Mouse (Mus musculus) hindbrain, embryonic 11.5 days (tissue): ENCODE data around the gene Pex11g. TPM values are rescaled to one million over a fixed set of nuclear protein-coding genes. Genes with fewer than 3 reads are reported as not detected.

Source experiments
- ATAC-seq: fragments of 200-750 bp; cut with Nextera tagmentation; 2 replicates; pipeline ENCODE4 v1.8.0; 2017; ENCODE audit warnings: mild to moderate bottlenecking, moderate TSS enrichment, moderate library complexity; ENCODE audit not compliant: low FRiP score
- DNase-seq: peaks from one replicate; pipeline ENCODE4 v3.0.0-alpha.2; 2015; ENCODE audit warnings: low spot score
- H3K27ac ChIP-seq: fragments of 300-500 bp; sonication (generic); 2 replicates; pipeline ENCODE4 v1.5.1; 2014; ENCODE audit warnings: mild to moderate bottlenecking, low read depth, low read length
- H3K27me3 ChIP-seq: fragments of 300-500 bp; sonication (generic); 2 replicates; pipeline ENCODE4 v1.6.1; 2014; ENCODE audit warnings: mild to moderate bottlenecking, low read length, moderate library complexity, mixed read lengths; ENCODE audit not compliant: control insufficient read depth, insufficient read depth
- H3K36me3 ChIP-seq: fragments of 300-500 bp; sonication (generic); 2 replicates; pipeline ENCODE4 v1.6.1; 2014; ENCODE audit warnings: mild to moderate bottlenecking, low read length, moderate library complexity, mixed read lengths; ENCODE audit not compliant: control insufficient read depth, insufficient read depth
- H3K4me1 ChIP-seq: fragments of 300-500 bp; sonication (generic); replicated peaks from 2 replicates; pipeline ENCODE4 v1.6.1; 2014; ENCODE audit warnings: low read length, mixed read lengths; ENCODE audit not compliant: control insufficient read depth, insufficient read depth
- H3K4me2 ChIP-seq: fragments of 300-500 bp; sonication (generic); replicated peaks from 2 replicates; pipeline ENCODE4 v1.6.1; 2014; ENCODE audit warnings: mild to moderate bottlenecking, low read depth, low read length
- H3K4me3 ChIP-seq: fragments of 300-500 bp; sonication (generic); 2 replicates; pipeline ENCODE4 v1.5.1; 2014; ENCODE audit warnings: low read depth, low read length
- H3K9ac ChIP-seq: fragments of 300-500 bp; sonication (generic); 2 replicates; pipeline ENCODE4 v1.6.1; 2014; ENCODE audit warnings: low read depth, low read length
- H3K9me3 ChIP-seq: fragments of 300-500 bp; sonication (generic); 2 replicates; pipeline ENCODE4 v1.6.1; 2016; ENCODE audit warnings: low read length; ENCODE audit not compliant: control insufficient read depth
- WGBS: fragments of 180-500 bp; shearing (Covaris S2); extraction: QIAGEN DNeasy Blood & Tissue Kit; methylation state at CpG from one replicate; pipeline ENCODE4 v1.1.7; 2014; 5-methylcytosine and 5-hydroxymethylcytosine counted together
- polyA plus RNA-seq: library from polyadenylated mRNA; unstranded; fragments of >200 nt; fragmentation: Nextera tagmentation; extraction: Ambion mirVana; gene quantifications from 2 replicates; pipeline ENCODE4 v1.2.1, GENCODE M21; 2014

Gene Pex11g
- polyA plus RNA-seq, 1 experiment from 2014 or later = 2.4 TPM

DNA sequence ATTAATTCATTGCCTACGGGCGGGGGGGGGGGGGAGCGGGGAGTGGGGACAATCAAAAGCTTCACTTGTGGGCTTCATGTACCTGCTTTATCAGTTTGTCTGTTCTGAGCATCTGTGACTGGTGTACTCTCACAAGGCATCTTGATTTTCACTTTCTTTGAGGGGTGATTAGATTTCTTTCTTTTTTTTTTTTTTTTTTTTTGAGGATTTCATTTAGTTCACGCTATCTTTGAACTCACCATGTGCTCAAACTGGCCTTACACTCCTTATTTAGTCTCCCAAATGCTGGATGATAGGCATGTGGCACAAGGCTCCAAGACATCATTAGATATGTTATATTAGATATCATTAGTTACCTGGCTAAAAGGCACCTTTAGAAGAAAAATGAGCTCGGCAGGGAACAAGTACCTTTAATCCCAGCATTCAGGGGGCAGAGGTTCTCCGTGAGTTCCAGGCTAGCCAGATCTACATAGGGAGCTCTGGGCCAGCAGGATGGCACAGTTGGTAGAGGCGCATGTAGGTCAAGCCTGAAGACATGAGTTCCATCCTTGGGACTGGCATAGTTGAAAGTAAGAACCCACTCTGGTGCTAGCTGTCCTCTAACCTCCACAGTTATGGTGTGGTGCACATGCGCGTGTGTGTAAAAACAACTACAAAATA, 536 bp upstream of the Pex11g start:
- Histone ChIP-seq H3K27me3 (no peaks in the 10 kb centered on the region), H3K4me3 (peak overlapping the region; percentile 43), H3K4me1 (no peaks in the 10 kb centered on the region), H3K9me3 (no peaks in the 10 kb centered on the region), H3K36me3 (no peaks in the 10 kb centered on the region), H3K27ac (peak overlapping the region; percentile 79), H3K4me2 (peak overlapping the region; percentile 58), H3K9ac (peak overlapping the region; percentile 72)
- DNase-seq = peak; percentile 37
- no peak for ATAC-seq
- WGBS = 53% methylated on average over 9 of the region's 9 CpGs

- peak; percentile 61 for DNase-seq
- Histone ChIP-seq H3K27me3 (no peaks in the 10 kb centered on the region), H3K4me3 (no peak overlapping the region), H3K27ac (no peak overlapping the region), H3K9me3 (no peaks in the 10 kb centered on the region), H3K36me3 (no peaks in the 10 kb centered on the region), H3K9ac (no peak overlapping the region), H3K4me1 (no peaks in the 10 kb centered on the region), H3K4me2 (no peak overlapping the region)
- WGBS = 63% methylated on average over 5 of the region's 5 CpGs
- ATAC-seq = no peak
These were observed 3.2 kb downstream of the Pex11g start for GRCm38 (mm10) chr8:3464309-3464708.

DNA sequence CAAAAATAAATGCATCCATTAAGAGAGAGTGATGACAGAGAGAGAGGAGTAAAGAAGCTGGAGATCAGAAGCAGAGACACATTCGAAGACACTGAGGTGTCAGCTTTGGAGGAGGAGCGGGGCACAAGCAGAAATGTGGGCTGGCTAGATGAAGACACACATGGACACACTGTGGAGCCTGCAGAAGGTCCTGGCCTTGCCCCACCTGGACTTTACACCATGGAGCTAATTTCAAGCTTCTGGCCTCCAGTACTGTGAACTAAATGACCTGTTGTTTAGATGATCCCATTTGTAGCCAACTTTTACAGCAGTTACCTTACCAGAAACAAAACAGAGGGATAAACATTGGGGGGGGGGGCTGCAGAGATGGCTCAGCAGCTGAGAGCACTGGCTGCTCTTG, 4.2 kb downstream of the Pex11g start:
- Histone ChIP-seq H3K4me2 (no peak overlapping the region), H3K4me3 (no peak overlapping the region), H3K4me1 (no peaks in the 10 kb centered on the region), H3K9ac (no peak overlapping the region), H3K27ac (no peak overlapping the region), H3K27me3 (no peaks in the 10 kb centered on the region), H3K9me3 (no peaks in the 10 kb centered on the region), H3K36me3 (no peaks in the 10 kb centered on the region)
- ATAC-seq = no peak
- 87% methylated on average over 2 of the region's 2 CpGs for WGBS
- no peak for DNase-seq

GRCm38 (mm10) chr8:3451992-3452391, 15.5 kb downstream of the Pex11g start:
- no peak for ATAC-seq
- no peaks in the 10 kb centered on the region for H3K9me3 ChIP-seq
- H3K4me3 ChIP-seq = no peak overlapping the region
- H3K27me3 ChIP-seq = no peaks in the 10 kb centered on the region
- H3K4me2 ChIP-seq = no peak overlapping the region
- no peaks in the 10 kb centered on the region for H3K4me1 ChIP-seq
- H3K36me3 ChIP-seq = peaks cover 9% of the 10 kb centered on the region
- no peak overlapping the region for H3K27ac ChIP-seq
- H3K9ac ChIP-seq = no peak overlapping the region
- WGBS = 97% methylated on average over 25 of the region's 25 CpGs
- no peak for DNase-seq

- Histone ChIP-seq H3K4me1 (no peaks in the 10 kb centered on the region), H3K27me3 (no peaks in the 10 kb centered on the region), H3K9ac (no peak overlapping the region), H3K27ac (no peak overlapping the region), H3K4me2 (no peak overlapping the region), H3K9me3 (no peaks in the 10 kb centered on the region), H3K36me3 (peaks cover 12% of the 10 kb centered on the region), H3K4me3 (no peak overlapping the region)
- 32% methylated on average over 5 of the region's 5 CpGs for WGBS
- ATAC-seq (peak; percentile 66), DNase-seq (peak; percentile 82)
These were observed 16.8 kb downstream of the Pex11g start for GRCm38 (mm10) chr8:3450670-3451069.

- Histone ChIP-seq H3K27ac (no peak overlapping the region), H3K9ac (no peak overlapping the region), H3K4me3 (no peak overlapping the region), H3K4me2 (no peak overlapping the region), H3K4me1 (no peaks in the 10 kb centered on the region), H3K27me3 (no peaks in the 10 kb centered on the region), H3K9me3 (no peaks in the 10 kb centered on the region), H3K36me3 (peaks cover 10% of the 10 kb centered on the region)
- WGBS = 77% methylated on average over 2 of the region's 2 CpGs
- DNase-seq = no peak
- no peak for ATAC-seq
These were observed 18.3 kb downstream of the Pex11g start for GRCm38 (mm10) chr8:3449226-3449625.

DNA sequence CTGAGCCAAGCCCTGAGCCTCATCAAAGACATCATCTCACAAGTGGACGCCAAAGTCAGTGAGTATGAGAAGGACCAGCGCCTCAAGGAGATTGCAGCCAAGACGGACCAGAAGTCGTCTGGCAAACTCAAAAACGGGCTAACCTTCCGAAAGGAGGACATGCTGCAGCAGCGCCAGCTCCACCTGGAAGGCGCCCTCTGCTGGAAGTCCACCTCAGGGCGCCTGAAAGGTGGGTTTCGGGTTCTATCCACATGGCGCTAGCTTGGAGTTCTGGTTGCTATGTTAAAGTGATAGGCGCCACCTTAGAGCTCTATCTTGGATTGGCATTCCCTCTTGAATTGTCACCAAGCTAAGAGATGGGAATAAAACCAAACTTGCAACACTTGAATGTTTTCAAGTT, 28.0 kb downstream of the Pex11g start:
- Histone ChIP-seq H3K4me2 (no peak overlapping the region), H3K4me1 (no peaks in the 10 kb centered on the region), H3K27me3 (no peaks in the 10 kb centered on the region), H3K9ac (no peak overlapping the region), H3K36me3 (0 out of 2 replicates have a peak, but pooled peaks cover 8% of the 10 kb centered on the region), H3K27ac (no peak overlapping the region), H3K9me3 (no peaks in the 10 kb centered on the region), H3K4me3 (no peak overlapping the region)
- 76% methylated on average over 12 of the region's 12 CpGs for WGBS
- ATAC-seq (no peak), DNase-seq (peak; percentile 30)

DNA sequence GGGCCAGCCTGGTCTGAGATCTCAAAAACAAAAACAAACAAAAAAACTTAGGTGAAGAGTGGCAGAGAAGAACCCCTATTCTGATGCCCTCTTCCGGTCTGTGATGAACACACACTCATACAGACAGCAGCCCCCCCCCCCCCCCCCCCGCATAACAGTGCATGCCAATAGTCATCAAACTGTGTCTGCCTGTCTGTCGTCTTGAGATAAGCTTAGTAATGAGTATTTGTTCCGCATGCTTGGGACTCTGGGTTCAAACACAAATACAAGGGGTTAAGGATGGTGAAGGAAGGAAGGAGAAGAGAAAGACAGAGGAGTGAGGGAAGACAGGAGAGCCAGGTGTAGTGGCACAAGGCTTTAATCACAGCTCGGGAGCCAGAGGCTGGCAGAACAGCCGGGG, 31.0 kb downstream of the Pex11g start:
- 94% methylated on average over 6 of the region's 6 CpGs for WGBS
- Histone ChIP-seq H3K27me3 (no peaks in the 10 kb centered on the region), H3K4me3 (no peak overlapping the region), H3K4me2 (no peak overlapping the region), H3K9ac (no peak overlapping the region), H3K27ac (no peak overlapping the region), H3K4me1 (no peaks in the 10 kb centered on the region), H3K36me3 (0 out of 2 replicates have a peak, but pooled peaks cover 12% of the 10 kb centered on the region), H3K9me3 (no peaks in the 10 kb centered on the region)
- DNase-seq = no peak
- ATAC-seq = no peak

DNA sequence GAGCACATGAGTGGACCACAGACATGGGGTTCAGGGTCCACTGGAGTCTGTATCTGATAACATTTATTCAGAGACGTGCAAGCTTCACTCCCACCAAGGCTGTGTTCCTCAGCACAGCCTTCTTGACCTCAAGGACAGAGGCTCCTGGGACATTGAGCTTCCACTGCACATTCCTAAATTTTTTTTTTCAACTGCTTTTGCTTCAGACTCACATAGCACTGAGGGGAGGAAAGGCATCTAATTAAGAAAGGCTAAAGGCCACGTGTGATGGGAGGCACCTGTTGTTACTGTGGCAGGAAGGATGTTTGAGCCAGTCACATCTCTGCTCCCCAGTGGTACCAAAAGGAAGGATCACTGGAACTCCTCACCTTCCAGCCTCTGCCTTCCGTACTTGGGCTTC, 36.4 kb downstream of the Pex11g start:
- no peak overlapping the region for H3K4me3 ChIP-seq
- H3K9me3 ChIP-seq = no peaks in the 10 kb centered on the region
- H3K9ac ChIP-seq = no peak overlapping the region
- H3K27me3 ChIP-seq = no peaks in the 10 kb centered on the region
- no peak overlapping the region for H3K27ac ChIP-seq
- WGBS = 87% methylated on average over 3 of the region's 3 CpGs
- DNase-seq (no peak), ATAC-seq (no peak)
- no peak overlapping the region for H3K4me2 ChIP-seq
- no peaks in the 10 kb centered on the region for H3K4me1 ChIP-seq
- H3K36me3 ChIP-seq = 0 out of 2 replicates have a peak, but pooled peaks cover 4% of the 10 kb centered on the region
